Mouse (Mus musculus): ENCODE results near the gene Dnah7a. TPM values are rescaled to one million over a fixed set of nuclear protein-coding genes. Genes with fewer than 3 reads are reported as not detected.
A peak's percentile ranks its signal among the peaks of the same experiment; 100 is the strongest.
"Not testable (repeated sequence)": the region's sequence is repeated elsewhere in the genome, so short reads cannot be mapped to it uniquely, and the experiment has no call there.

Gene Dnah7a
- total RNA-seq, 2 experiments from 2014 or later: 6.4 to 6.8 TPM

- intact Hi-C loops (cut with DNase I): no loop called here
- Histone ChIP-seq H3K4me3 (no peak overlapping the region), H3K27ac (no peak overlapping the region)
- no peak for TF ChIP-seq CTCF (IDR thresholded peaks at IDR 0.05)
- DNase-seq (ENCODE audit: extremely low spot score in 1 of 2, low spot score in 2 of 2): no peak
These were observed 239.3 kb downstream of the Dnah7a start for GRCm38 (mm10) chr1:53467325-53467670.

DNA sequence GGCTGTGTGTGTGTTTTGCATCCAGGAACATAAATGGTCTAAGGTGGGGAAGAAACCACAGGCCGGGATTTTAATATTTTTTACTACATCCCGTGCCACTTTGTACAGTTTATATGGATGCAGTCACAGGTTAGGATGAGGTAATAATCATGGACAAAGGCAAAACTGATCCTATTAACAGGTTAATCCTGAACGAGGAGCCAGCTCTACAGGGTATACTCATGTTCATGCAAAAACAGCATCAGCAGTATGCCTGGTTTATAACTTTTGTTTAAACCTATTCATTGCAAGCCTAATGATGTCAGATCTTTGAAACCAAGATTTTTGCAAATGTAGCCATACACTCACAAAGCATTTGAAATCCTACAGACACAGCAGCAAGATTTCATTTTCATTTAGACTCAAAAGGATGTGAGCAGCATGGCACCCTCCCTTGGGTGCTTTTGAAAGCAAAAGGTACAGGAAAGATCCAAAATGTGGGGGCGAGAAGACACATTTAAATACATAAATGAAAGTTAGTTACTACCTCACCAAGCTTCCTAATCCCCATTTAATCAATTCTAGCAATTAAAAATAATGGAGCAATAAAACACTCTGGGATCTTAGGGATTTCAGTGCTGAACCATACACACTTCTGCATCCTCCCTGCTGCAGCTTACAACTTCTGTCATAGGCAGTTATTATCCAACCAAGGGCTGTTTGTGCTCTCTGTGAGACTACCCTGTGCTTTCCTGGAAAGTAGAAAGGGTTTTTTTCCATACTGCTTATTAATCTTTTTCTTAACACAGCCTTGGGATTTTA is 239.9 kb downstream of the Dnah7a start:
- H3K4me3 ChIP-seq; H3K27ac ChIP-seq; DNase-seq (ENCODE audit: extremely low spot score in 1 of 2, low spot score in 2 of 2); intact Hi-C loops (cut with DNase I): not testable (repeated sequence)

DNA sequence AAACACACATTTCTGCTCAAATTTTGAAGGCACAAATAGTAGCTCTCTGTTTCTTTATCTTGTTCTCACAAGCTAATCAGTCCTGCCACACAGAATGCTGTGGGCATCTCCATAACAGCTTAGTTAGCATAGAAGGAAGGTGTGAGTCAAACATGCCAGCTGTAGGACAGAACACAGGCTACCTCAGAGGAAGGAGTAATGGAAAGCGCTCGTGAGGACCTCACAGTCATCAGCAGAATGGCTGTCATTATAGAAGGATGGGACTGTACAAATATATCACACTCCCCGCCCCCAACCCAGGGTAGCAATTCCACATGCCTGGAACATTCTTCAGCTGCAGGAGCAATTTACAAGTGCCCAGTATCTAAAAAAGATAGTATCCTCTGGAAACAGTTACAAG is 267.4 kb downstream of the Dnah7a start:
- H3K4me3 ChIP-seq; H3K27ac ChIP-seq; DNase-seq (ENCODE audit: extremely low spot score in 1 of 2, low spot score in 2 of 2); intact Hi-C loops (cut with DNase I): not testable (repeated sequence)

DNA sequence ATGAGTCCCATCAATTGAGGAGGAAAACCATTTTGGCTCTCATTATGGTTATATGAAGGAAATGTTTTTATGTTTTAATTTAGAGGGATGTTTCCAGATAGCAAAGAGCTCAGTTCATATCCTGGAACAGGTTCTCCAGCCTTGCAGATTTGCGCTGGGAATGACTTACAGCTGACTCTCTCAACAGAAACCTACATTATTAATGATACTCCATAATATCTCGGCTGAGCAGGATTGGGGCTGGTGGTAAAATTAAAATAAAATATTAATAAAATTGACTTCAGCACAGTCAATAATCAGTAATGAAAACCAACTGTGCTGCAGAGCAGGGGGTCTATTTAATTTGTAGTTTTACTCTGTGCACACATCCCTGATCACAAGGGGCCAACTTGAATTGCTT is 274.2 kb downstream of the Dnah7a start:
- intact Hi-C loops (cut with DNase I); H3K4me3 ChIP-seq; DNase-seq (ENCODE audit: extremely low spot score in 1 of 2, low spot score in 2 of 2); H3K27ac ChIP-seq: not testable (repeated sequence)

- no peak overlapping the region for H3K27ac ChIP-seq
- no peak for TF ChIP-seq CTCF (IDR thresholded peaks at IDR 0.05)
- H3K4me3 ChIP-seq: no peak overlapping the region
- DNase-seq (ENCODE audit: extremely low spot score in 1 of 2, low spot score in 2 of 2): no peak
- intact Hi-C loops (cut with DNase I): no loop called here
These were observed 300.7 kb downstream of the Dnah7a start for GRCm38 (mm10) chr1:53405803-53406325.

DNA sequence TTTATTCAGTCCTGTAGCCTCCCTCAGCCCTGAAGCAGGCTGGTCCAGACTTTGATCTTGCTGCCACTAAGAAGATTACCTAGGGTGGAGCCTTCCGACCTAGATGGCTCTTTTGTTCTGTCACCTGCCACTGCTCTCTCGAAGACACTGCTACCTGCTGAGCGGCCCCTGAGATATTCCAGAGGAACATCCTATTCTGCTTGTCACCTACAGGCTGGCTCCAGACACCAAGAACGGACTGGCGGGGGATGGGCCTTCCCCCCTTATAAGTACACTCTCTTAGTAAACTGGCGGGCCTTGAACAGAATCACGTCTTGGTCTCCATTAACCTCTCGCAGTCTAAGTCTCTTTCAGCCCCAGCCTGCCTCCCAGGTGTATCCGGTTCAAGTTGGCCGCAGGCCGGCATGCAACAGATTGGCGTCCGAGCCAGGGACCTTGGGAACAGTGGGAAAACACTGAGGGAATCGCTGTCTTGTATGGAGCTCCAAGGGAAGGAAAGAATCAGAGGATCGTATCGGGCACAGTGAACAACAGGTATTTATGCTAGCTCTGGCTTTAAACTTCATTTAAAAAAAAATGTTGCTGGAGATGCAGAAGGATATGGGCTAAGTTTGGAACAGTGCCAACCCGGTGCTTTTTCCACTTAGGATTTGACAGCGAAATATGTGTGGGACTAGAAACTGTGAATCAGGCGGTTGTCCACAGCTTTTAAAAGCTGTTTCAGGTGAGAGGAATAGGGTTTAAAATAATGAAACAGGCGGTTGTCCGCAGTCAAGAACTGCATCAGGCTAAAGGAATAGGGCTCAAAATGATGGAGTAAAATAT is 312.4 kb downstream of the Dnah7a start:
- H3K27ac ChIP-seq; intact Hi-C loops (cut with DNase I): not testable (repeated sequence)
- peak; percentile 16 to 23 for DNase-seq (ENCODE audit: extremely low spot score in 1 of 2, low spot score in 2 of 2)
- H3K4me3 ChIP-seq: peak overlapping the region; percentile 7; the same call in 1 of the 2 replicates

DNA sequence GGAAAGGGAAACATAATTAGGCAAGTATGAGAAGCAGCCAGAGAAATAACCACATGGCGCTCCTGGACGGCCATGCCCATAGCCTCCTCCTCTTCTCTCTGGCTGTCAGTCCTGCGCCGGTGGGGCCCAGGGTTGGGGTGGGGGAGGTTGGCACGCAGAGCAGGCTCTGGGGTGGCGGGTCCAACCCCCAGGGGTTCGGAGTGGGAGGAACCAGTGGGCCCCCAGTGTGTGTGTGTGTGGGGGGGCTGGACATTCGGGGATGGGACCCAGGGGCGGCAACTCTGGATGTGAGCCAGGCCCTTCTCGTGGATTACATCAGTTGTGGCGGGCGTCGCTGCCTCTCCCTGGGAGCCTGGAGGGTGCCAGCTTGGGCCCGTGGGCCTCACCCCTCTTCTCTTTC is 317.8 kb downstream of the Dnah7a start:
- TF ChIP-seq CTCF (IDR thresholded peaks at IDR 0.05): no peak
- Histone ChIP-seq H3K4me3 (no peak overlapping the region), H3K27ac (no peak overlapping the region)
- intact Hi-C loops (cut with DNase I): no loop called here
- DNase-seq (ENCODE audit: extremely low spot score in 1 of 2, low spot score in 2 of 2): no peak

- H3K27ac ChIP-seq: no peak overlapping the region
- DNase-seq (ENCODE audit: extremely low spot score in 1 of 2, low spot score in 2 of 2): no peak
- intact Hi-C loops (cut with DNase I): no loop called here
- TF ChIP-seq CTCF (IDR thresholded peaks at IDR 0.05): no peak
- H3K4me3 ChIP-seq: no peak overlapping the region
These were observed 322.4 kb downstream of the Dnah7a start for GRCm38 (mm10) chr1:53384085-53384688.

DNA sequence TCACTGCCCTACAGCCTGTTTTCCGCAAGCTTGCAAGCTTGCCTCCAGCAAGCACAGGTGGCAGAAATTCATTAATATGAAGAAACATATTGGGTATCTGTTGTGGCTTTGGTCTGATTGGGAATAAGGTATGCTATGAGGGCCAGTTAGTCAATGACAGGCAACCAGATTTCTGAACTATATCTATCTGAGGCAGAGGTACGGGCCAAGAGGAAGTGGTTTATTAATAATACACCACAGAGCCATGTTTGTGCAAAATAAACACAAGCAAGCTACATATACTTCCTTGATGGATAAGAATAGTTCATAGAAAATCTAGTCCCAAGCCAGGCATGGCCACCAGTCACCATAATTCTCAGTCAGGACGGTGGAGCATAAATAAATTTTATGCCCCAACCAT is 328.9 kb downstream of the Dnah7a start:
- intact Hi-C loops (cut with DNase I): no loop called here
- H3K27ac ChIP-seq: no peak overlapping the region
- no peak for DNase-seq (ENCODE audit: extremely low spot score in 1 of 2, low spot score in 2 of 2)
- no peak overlapping the region for H3K4me3 ChIP-seq
- no peak for TF ChIP-seq CTCF (IDR thresholded peaks at IDR 0.05)

DNA sequence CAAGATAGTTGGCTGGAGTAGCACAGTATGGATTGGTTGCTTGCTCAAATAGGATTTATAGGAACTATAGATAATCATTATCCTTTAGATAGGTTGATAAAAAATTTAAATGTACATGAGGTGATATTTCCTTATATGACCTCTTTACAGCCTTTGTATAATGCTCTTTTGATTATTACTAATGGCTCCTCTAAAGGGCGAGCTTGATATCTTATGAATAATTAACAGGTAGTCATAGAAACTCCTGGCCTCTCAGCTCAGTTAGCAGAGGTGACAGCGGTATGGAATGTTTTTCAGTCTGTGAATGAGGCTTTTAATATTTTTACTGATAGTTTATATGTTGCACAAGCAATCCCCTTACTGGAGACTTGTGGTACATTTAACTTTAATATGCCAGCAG is 330.6 kb downstream of the Dnah7a start:
- H3K4me3 ChIP-seq; intact Hi-C loops (cut with DNase I); DNase-seq (ENCODE audit: extremely low spot score in 1 of 2, low spot score in 2 of 2); H3K27ac ChIP-seq: not testable (repeated sequence)

GRCm38 (mm10) chr1:53358988-53359387 is 347.6 kb downstream of the Dnah7a start:
- no peak for TF ChIP-seq CTCF (IDR thresholded peaks at IDR 0.05)
- Histone ChIP-seq H3K4me3 (no peak overlapping the region), H3K27ac (no peak overlapping the region)
- intact Hi-C loops (cut with DNase I): no loop called here
- DNase-seq (ENCODE audit: extremely low spot score in 1 of 2, low spot score in 2 of 2): no peak
